Mouse (Mus musculus): ENCODE measurements around the gene Fbl.

DNA sequence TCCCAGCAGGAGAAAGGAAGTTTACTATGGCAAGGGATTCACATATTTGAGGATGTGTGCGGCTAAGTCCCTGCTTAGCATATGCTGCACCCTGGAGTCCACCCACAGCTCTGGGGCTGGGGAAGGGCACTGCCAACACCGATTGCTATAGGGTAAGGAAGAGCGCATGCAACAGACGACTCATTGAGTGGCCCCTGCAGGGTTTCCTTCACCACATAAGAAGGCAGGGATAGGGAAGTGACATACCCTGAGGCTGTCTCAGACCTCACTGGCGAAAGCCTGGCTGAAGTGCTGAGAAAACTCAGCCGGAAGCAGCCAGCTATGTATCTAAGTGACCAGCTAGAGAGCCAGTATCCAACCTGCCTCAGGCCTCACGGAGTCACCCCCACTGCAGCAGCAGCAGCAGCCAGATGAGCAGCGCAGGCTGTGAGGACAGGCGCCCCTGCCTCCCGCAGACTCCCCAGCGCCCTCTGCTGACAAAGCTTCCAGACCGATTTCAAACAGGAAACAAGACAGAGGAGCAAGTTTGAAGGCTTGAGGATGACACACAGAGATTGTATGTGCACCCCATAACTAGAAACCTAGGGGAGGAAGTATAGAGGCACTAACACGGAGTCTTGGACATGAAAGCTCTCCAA, 17.8 kb upstream of the Fbl start:
- TF ChIP-seq CTCF (IDR thresholded peaks at IDR 0.05; ENCODE audit: extremely low read depth, insufficient read length, insufficient replicate concordance, low read depth, low read length) (peak; percentile 51; the same call in 1 of the 2 replicates), POLR2A (IDR thresholded peaks at IDR 0.05; ENCODE audit: low read depth, low read length) (no peak)

Measured in small intestine, adult 2 months (tissue).